Mouse (Mus musculus) midbrain, embryonic 14.5 days (tissue): Measurements from ENCODE around the gene Zfp715. TPM values are rescaled to one million over a fixed set of nuclear protein-coding genes. Genes with fewer than 3 reads are reported as not detected.
A peak's percentile ranks its signal among the peaks of the same experiment; 100 is the strongest.
"Not testable (repeated sequence)": the region's sequence is repeated elsewhere in the genome, so short reads cannot be mapped to it uniquely, and the experiment has no call there.

Experiments
- ATAC-seq: fragments of 200-750 bp; cut with Nextera tagmentation; 2 replicates; pipeline ENCODE4 v1.8.0; 2017; ENCODE audit warnings: moderate number of reproducible peaks, moderate library complexity; ENCODE audit not compliant: low FRiP score, low TSS enrichment
- DNase-seq: peaks from one replicate; pipeline ENCODE4 v3.0.0-alpha.2; 2015
- H3K27ac ChIP-seq: fragments of 300-500 bp; sonication (generic); replicated peaks from 2 replicates; pipeline ENCODE4 v1.5.1; 2014; ENCODE audit warnings: mild to moderate bottlenecking, low read depth, low read length, moderate library complexity
- H3K27me3 ChIP-seq: fragments of 300-500 bp; sonication (generic); 2 replicates; pipeline ENCODE4 v1.6.1; 2014; ENCODE audit warnings: low read length, control low read depth, mixed read lengths; ENCODE audit not compliant: control insufficient read depth, insufficient read depth
- H3K36me3 ChIP-seq: fragments of 300-500 bp; sonication (generic); 2 replicates; pipeline ENCODE4 v1.6.1; 2014; ENCODE audit warnings: low read length, control low read depth; ENCODE audit not compliant: control insufficient read depth, insufficient read depth
- H3K4me1 ChIP-seq: fragments of 300-500 bp; sonication (generic); 2 replicates; pipeline ENCODE4 v1.6.1; 2014; ENCODE audit warnings: mild to moderate bottlenecking, antibody characterized with exemption, low read length, control low read depth; ENCODE audit not compliant: control insufficient read depth, insufficient read depth
- H3K4me2 ChIP-seq: fragments of 300-500 bp; sonication (generic); 2 replicates; pipeline ENCODE4 v1.6.1; 2014; ENCODE audit warnings: mild to moderate bottlenecking, low read length, moderate library complexity
- H3K4me3 ChIP-seq: fragments of 300-500 bp; sonication (generic); replicated peaks from 2 replicates; pipeline ENCODE4 v1.5.1; 2014; ENCODE audit warnings: low read depth, low read length
- H3K9ac ChIP-seq: fragments of 300-500 bp; sonication (generic); replicated peaks from 2 replicates; pipeline ENCODE4 v1.6.1; 2014; ENCODE audit warnings: mild to moderate bottlenecking, low read length, moderate library complexity
- H3K9me3 ChIP-seq: fragments of 300-500 bp; sonication (generic); 2 replicates; pipeline ENCODE4 v1.6.1; 2016; ENCODE audit warnings: low read length, control low read depth, mixed read lengths; ENCODE audit not compliant: control insufficient read depth
- WGBS: fragments of 180-500 bp; shearing (Covaris S2); extraction: QIAGEN DNeasy Blood & Tissue Kit; methylation state at CpG from one replicate; pipeline ENCODE4 v1.1.7; 2014; 5-methylcytosine and 5-hydroxymethylcytosine counted together
- polyA plus RNA-seq: library from polyadenylated mRNA; unstranded; fragments of >200 nt; fragmentation: Nextera tagmentation; extraction: Ambion mirVana; gene quantifications from 2 replicates; pipeline ENCODE4 v1.2.1, GENCODE M21; 2014

Gene Zfp715
- 18.7 and 29.5 TPM in 2 replicates for polyA plus RNA-seq

GRCm38 (mm10) chr7:43313013-43313428 lies at the start of gene Zfp715:
Gene Zfp715 (minus strand): TSS chr7:43313294.
- H3K4me3 ChIP-seq = peak within 1 kb of the TSS; percentile 75

GRCm38 (mm10) chr7:43362021-43362420 lies 48.9 kb upstream of the Zfp715 start:
- 81% methylated on average over 4 of the region's 4 CpGs for WGBS
- Histone ChIP-seq H3K4me2 (no peak overlapping the region), H3K4me3 (no peak overlapping the region), H3K36me3 (no peaks in the 10 kb centered on the region), H3K9me3 (no peaks in the 10 kb centered on the region), H3K9ac (no peak overlapping the region), H3K27ac (no peak overlapping the region), H3K4me1 (no peaks in the 10 kb centered on the region), H3K27me3 (no peaks in the 10 kb centered on the region)
- ATAC-seq = no peak
- no peak for DNase-seq

More at GRCm38 (mm10) chr7:43313013-43313428, at the start of gene Zfp715:
- Histone ChIP-seq H3K27ac (peak within 1 kb of the TSS; percentile 80), H3K4me2 (peak within 1 kb of the TSS; percentile 70), H3K9me3 (no peaks in the 10 kb centered on the region), H3K9ac (peak within 1 kb of the TSS; percentile 79), H3K36me3 (peaks cover 24% of the 10 kb centered on the region), H3K27me3 (no peaks in the 10 kb centered on the region), H3K4me1 (peaks cover 9% of the 10 kb centered on the region)
- ATAC-seq (peak; percentile 93), DNase-seq (peak; percentile 97)
- under 1% methylated on average over 33 of the region's 33 CpGs for WGBS

- no peaks in the 10 kb centered on the region for H3K27me3 ChIP-seq
- H3K4me3 ChIP-seq = no peak overlapping the region
- DNase-seq (no peak), ATAC-seq (no peak)
- H3K27ac ChIP-seq = no peak overlapping the region
- H3K36me3 ChIP-seq = no peaks in the 10 kb centered on the region
- no peak overlapping the region for H3K4me2 ChIP-seq
- WGBS = 85% methylated on average over 1 of the region's 1 CpGs
- H3K4me1 ChIP-seq = no peaks in the 10 kb centered on the region
- H3K9ac ChIP-seq = no peak overlapping the region
- no peaks in the 10 kb centered on the region for H3K9me3 ChIP-seq
Measured at GRCm38 (mm10) chr7:43361442-43361841, 48.3 kb upstream of the Zfp715 start.

- DNase-seq (no peak), ATAC-seq (no peak)
- 93% methylated on average over 3 of the region's 3 CpGs for WGBS
- Histone ChIP-seq H3K36me3 (no peaks in the 10 kb centered on the region), H3K27ac (no peak overlapping the region), H3K4me2 (no peak overlapping the region), H3K4me1 (no peaks in the 10 kb centered on the region), H3K27me3 (no peaks in the 10 kb centered on the region), H3K9me3 (no peaks in the 10 kb centered on the region), H3K4me3 (no peak overlapping the region), H3K9ac (no peak overlapping the region)
Measured at GRCm38 (mm10) chr7:43358556-43358955, 45.5 kb upstream of the Zfp715 start.

GRCm38 (mm10) chr7:43354893-43355835 lies 42.1 kb upstream of the Zfp715 start:
- DNase-seq = peak; percentile 2
- no peak for ATAC-seq
- no peak overlapping the region; the same call in 1 of the 2 replicates for H3K4me2 ChIP-seq
- no peaks in the 10 kb centered on the region for H3K9me3 ChIP-seq
- WGBS = 6% methylated on average over 12 of the region's 12 CpGs
- no peaks in the 10 kb centered on the region for H3K27me3 ChIP-seq
- no peaks in the 10 kb centered on the region for H3K36me3 ChIP-seq
- no peak overlapping the region for H3K27ac ChIP-seq
- H3K4me1 ChIP-seq = no peaks in the 10 kb centered on the region
- no peak overlapping the region for H3K4me3 ChIP-seq
- no peak overlapping the region for H3K9ac ChIP-seq

- H3K9ac ChIP-seq = no peak overlapping the region
- no peak overlapping the region for H3K27ac ChIP-seq
- H3K27me3 ChIP-seq = no peaks in the 10 kb centered on the region
- no peak for ATAC-seq
- H3K9me3 ChIP-seq = no peaks in the 10 kb centered on the region
- 86% methylated on average over 4 of the region's 4 CpGs for WGBS
- no peak for DNase-seq
- no peaks in the 10 kb centered on the region for H3K36me3 ChIP-seq
- H3K4me1 ChIP-seq = no peaks in the 10 kb centered on the region
- no peak overlapping the region for H3K4me3 ChIP-seq
- H3K4me2 ChIP-seq = no peak overlapping the region
Measured at GRCm38 (mm10) chr7:43353758-43354157, 40.7 kb upstream of the Zfp715 start.

DNA sequence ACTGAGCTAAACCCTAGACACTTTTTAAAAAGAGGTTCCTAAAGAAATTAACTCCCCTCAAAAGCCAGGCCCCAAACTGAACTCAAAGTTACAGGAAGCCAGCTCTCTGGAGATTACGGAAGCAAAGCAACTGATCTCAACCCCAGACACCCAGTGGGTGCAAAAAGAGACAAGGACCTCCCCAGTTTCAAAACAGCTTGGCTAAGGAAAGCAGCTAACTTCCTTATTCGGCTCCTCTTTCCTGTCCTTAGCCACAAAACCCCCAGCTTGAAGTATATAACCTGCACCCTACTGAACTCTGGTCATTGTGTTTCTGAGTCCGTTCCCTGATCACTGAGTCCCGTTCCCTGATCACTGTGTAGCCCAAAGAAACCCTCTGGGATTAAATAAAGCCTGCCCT lies 40.0 kb upstream of the Zfp715 start:
- Histone ChIP-seq H3K27me3 (no peaks in the 10 kb centered on the region), H3K27ac (no peak overlapping the region), H3K4me1 (no peaks in the 10 kb centered on the region), H3K4me2 (no peak overlapping the region), H3K36me3 (no peaks in the 10 kb centered on the region), H3K4me3 (no peak overlapping the region), H3K9ac (no peak overlapping the region), H3K9me3 (no peaks in the 10 kb centered on the region)
- WGBS = 70% methylated on average over 4 of the region's 4 CpGs
- DNase-seq (no peak), ATAC-seq (no peak)

- ATAC-seq (no peak), DNase-seq (no peak)
- no peaks in the 10 kb centered on the region for H3K9me3 ChIP-seq
- no peaks in the 10 kb centered on the region for H3K36me3 ChIP-seq
- no peaks in the 10 kb centered on the region for H3K27me3 ChIP-seq
- H3K9ac ChIP-seq = no peak within 1 kb of the TSS
- H3K4me1 ChIP-seq = no peaks in the 10 kb centered on the region
- H3K4me3 ChIP-seq = no peak within 1 kb of the TSS
- no peak within 1 kb of the TSS for H3K27ac ChIP-seq
- WGBS = 73% methylated on average over 3 of the region's 3 CpGs
- H3K4me2 ChIP-seq = no peak within 1 kb of the TSS
Measured at GRCm38 (mm10) chr7:43351154-43351553, 38.1 kb upstream of the Zfp715 start, which contains the start of gene Siglecf. Gene Siglecf (plus strand): TSS chr7:43351341.

DNA sequence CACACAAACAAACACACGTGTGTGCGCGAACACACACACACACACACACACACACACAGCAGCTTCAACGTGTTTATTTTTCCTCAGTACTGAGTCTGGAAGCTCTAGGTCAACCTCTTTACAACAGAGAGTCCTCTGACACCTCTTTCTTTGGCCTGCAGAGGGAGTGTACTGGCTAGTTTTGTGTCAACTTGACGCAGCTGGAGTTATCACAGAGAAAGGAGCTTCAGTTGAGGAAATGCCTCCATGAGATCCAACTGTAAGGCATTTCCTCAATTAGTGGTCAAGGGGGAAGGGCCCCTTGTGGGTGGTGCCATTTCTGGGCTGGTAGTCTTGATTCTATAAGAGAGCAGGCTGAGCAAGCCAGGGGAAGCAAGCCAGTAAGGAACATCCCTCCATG lies 36.5 kb upstream of the Zfp715 start:
- not testable (repeated sequence) for H3K9ac ChIP-seq, H3K27me3 ChIP-seq, ATAC-seq, H3K9me3 ChIP-seq, H3K4me3 ChIP-seq, H3K4me2 ChIP-seq, H3K4me1 ChIP-seq, H3K27ac ChIP-seq, H3K36me3 ChIP-seq
- DNase-seq = peak; percentile 2
- WGBS = 72% methylated on average over 5 of the region's 5 CpGs
